Mouse (Mus musculus) hindbrain, postnatal 0 days (tissue): ENCODE results near the gene Tprn. TPM values are rescaled to one million over a fixed set of nuclear protein-coding genes. Genes with fewer than 3 reads are reported as not detected.

ENCODE experiments used
- ATAC-seq: fragments of 200-750 bp; cut with Nextera tagmentation; 2 replicates; pipeline ENCODE4 v1.8.0; 2017; ENCODE audit warnings: mild to moderate bottlenecking, moderate TSS enrichment, moderate library complexity
- DNase-seq: peaks from one replicate; pipeline ENCODE4 v3.0.0-alpha.2; 2015; ENCODE audit warnings: low spot score
- H3K27ac ChIP-seq: fragments of 300-500 bp; sonication (generic); 2 replicates; pipeline ENCODE4 v1.5.1; 2014; ENCODE audit warnings: mild to moderate bottlenecking
- H3K27me3 ChIP-seq: fragments of 300-500 bp; sonication (generic); 2 replicates; pipeline ENCODE4 v1.6.1; 2014; ENCODE audit warnings: low read length, mixed read lengths; ENCODE audit not compliant: insufficient read depth
- H3K36me3 ChIP-seq: fragments of 300-500 bp; sonication (generic); 2 replicates; pipeline ENCODE4 v1.6.1; 2014; ENCODE audit warnings: low read length, mixed read lengths; ENCODE audit not compliant: insufficient read depth
- H3K4me1 ChIP-seq: fragments of 300-500 bp; sonication (generic); 2 replicates; pipeline ENCODE4 v1.6.1; 2014; ENCODE audit warnings: antibody characterized with exemption, low read length, mixed read lengths; ENCODE audit not compliant: insufficient read depth
- H3K4me2 ChIP-seq: fragments of 300-500 bp; sonication (generic); 2 replicates; pipeline ENCODE4 v1.6.1; 2014; ENCODE audit warnings: low read depth, mild to moderate bottlenecking, low read length, moderate library complexity, mixed read lengths
- H3K4me3 ChIP-seq: fragments of 300-500 bp; sonication (generic); 2 replicates; pipeline ENCODE4 v1.5.1; 2014; ENCODE audit warnings: low read length
- H3K9ac ChIP-seq: fragments of 300-500 bp; sonication (generic); replicated peaks from 2 replicates; pipeline ENCODE4 v1.6.1; 2014; ENCODE audit warnings: mild to moderate bottlenecking, low read length, moderate library complexity, mixed read lengths
- H3K9me3 ChIP-seq: fragments of 300-500 bp; sonication (generic); 2 replicates; pipeline ENCODE4 v1.6.1; 2016; ENCODE audit warnings: low read length, mixed read lengths
- CTCF ChIP-seq: IDR thresholded peaks from 2 replicates; pipeline ENCODE4 v1.5.1; 2016; ENCODE audit warnings: antibody characterized with exemption, control low read depth, low read depth
- WGBS: fragments of 180-500 bp; shearing (Covaris S2); extraction: QIAGEN DNeasy Blood & Tissue Kit; methylation state at CpG from one replicate; pipeline ENCODE4 v1.1.7; 2014; 5-methylcytosine and 5-hydroxymethylcytosine counted together
- polyA plus RNA-seq: library from polyadenylated mRNA; unstranded; fragments of >200 nt; fragmentation: Nextera tagmentation; extraction: Ambion mirVana; gene quantifications from 2 replicates; pipeline ENCODE4 v1.2.1, GENCODE M21; 2015
- total RNA-seq: library from RNA; depleted of rRNA; stranded (reverse); fragments of >200 nt; gene quantifications from 2 replicates; pipeline ENCODE4 v1.2.3, GENCODE M21; 2014

Gene Tprn
- total and polyA plus RNA-seq, 2 experiments from 2014 or later: 30.0 to 45.6 TPM

DNA sequence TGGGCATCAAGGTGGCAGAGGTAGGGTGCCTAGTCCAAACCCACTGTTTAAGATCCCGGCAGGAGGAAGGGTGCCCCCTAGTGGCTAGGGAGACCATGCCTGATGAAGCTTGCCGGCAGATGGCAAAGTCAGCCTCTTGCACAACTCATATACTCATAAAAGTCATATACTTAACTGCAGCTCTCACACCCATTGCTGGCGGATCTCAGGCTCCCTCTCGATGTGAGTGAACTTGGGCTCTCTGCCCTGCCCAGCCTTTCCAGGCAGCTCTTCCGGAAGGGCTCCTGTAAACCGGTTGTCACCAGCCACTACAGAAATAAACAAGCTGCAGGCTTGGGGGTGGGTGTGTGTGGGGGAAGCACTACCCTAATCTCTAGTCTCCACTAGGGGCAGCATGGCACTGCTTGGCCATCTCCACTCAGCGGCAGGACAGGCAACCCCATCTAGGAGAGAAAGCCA lies 34.0 kb upstream of the Tprn start:
- peaks cover 17% of the 10 kb centered on the region; the same call in 1 of the 2 replicates for H3K4me1 ChIP-seq
- no peaks in the 10 kb centered on the region for H3K9me3 ChIP-seq
- ATAC-seq (peak; percentile 67), DNase-seq (peak; percentile 92)
- WGBS: 0% methylated on average over 7 of the region's 7 CpGs
- peak; percentile 79 for TF ChIP-seq CTCF
- H3K27ac ChIP-seq: peak overlapping the region; percentile 81
- H3K4me3 ChIP-seq: peak overlapping the region; percentile 15; the same call in 1 of the 2 replicates
- no peaks in the 10 kb centered on the region for H3K36me3 ChIP-seq
- H3K4me2 ChIP-seq: peak overlapping the region; percentile 42
- H3K27me3 ChIP-seq: no peaks in the 10 kb centered on the region
- peak overlapping the region; percentile 38; the same call in 1 of the 2 replicates for H3K9ac ChIP-seq

DNA sequence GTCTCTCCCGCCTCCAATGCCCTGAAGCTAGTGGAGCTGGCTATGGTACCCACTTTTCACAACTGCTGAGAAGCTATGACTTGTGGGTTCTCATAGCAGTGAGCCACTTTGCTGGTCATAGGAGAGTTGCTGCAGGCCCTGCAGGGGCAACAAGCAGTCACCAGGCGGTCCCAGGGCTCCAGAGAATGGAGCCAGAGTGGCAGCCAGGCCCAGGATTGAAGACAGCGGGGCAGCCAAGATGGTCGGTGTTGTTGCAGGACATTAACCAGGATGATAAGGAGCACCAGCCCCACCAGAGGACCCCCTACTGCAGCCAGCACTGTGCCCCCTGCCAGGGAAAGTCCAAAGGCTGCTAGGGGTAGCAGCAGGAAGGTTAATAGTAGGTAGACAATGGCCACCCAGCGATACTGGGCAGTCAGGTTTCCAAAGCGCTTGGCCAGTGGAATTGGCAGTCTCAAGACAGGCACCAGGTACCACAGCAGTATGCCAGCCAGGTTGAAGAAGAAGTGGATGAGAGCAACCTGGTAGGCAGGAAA lies 33.4 kb upstream of the Tprn start:
- Histone ChIP-seq H3K4me1 (peaks cover 13% of the 10 kb centered on the region; the same call in 1 of the 2 replicates), H3K4me2 (no peak overlapping the region), H3K36me3 (no peaks in the 10 kb centered on the region), H3K27ac (peak overlapping the region; percentile 81), H3K9ac (no peak overlapping the region), H3K27me3 (no peaks in the 10 kb centered on the region), H3K9me3 (no peaks in the 10 kb centered on the region), H3K4me3 (no peak overlapping the region)
- TF ChIP-seq CTCF: no peak
- WGBS: 68% methylated on average over 6 of the region's 6 CpGs
- no peak for ATAC-seq
- DNase-seq: no peak

DNA sequence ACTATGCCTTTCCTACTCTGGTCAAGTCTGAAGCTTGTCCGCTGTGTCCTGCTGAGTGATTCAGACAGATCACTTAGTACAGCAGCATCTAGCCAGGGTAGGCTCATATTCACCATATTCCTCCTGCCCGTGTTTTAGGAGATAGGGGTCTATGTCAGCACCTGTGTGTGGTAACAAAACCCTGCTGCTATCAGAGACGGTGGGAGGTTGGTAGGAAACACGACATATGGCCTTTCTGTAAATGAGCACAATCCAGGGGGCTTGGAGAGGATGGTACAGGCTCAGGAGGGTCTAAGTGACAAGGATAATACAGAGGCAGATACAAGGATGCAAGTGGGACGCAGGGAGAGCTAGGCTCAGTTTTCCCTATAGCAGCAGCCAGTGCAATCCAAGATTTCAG lies 32.8 kb upstream of the Tprn start:
- Histone ChIP-seq H3K36me3 (no peaks in the 10 kb centered on the region), H3K4me1 (peaks cover 13% of the 10 kb centered on the region; the same call in 1 of the 2 replicates), H3K9ac (no peak overlapping the region), H3K27me3 (no peaks in the 10 kb centered on the region), H3K27ac (no peak overlapping the region), H3K9me3 (no peaks in the 10 kb centered on the region), H3K4me3 (no peak overlapping the region), H3K4me2 (no peak overlapping the region)
- ATAC-seq (no peak), DNase-seq (no peak)
- TF ChIP-seq CTCF: no peak
- 80% methylated on average over 5 of the region's 5 CpGs for WGBS

DNA sequence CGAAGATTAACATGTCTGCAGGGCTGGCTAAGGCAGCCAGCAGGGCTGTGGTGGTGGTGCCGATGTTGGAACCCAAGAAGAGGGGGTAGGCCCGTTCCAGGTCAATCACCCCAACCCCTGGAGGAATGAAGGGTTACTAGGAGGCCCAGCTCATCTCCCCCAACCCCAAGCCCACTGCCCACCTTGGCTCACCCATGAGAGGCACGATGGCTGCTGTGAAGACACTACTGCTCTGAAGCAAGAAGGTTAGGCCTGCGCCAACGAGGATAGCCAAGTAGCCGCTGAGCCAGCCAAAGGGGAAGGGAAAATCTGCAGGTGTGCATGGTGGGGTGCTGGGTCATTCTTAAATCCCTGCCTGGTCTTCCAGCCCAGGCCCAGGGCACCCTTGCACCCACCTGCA lies 31.8 kb upstream of the Tprn start:
- no peak for DNase-seq
- Histone ChIP-seq H3K4me1 (peaks cover 10% of the 10 kb centered on the region; the same call in 1 of the 2 replicates), H3K36me3 (no peaks in the 10 kb centered on the region), H3K4me3 (no peak overlapping the region), H3K27me3 (no peaks in the 10 kb centered on the region), H3K9me3 (no peaks in the 10 kb centered on the region), H3K9ac (no peak overlapping the region), H3K27ac (no peak overlapping the region), H3K4me2 (no peak overlapping the region)
- no peak for TF ChIP-seq CTCF
- ATAC-seq: no peak
- WGBS: 86% methylated on average over 7 of the region's 7 CpGs

DNA sequence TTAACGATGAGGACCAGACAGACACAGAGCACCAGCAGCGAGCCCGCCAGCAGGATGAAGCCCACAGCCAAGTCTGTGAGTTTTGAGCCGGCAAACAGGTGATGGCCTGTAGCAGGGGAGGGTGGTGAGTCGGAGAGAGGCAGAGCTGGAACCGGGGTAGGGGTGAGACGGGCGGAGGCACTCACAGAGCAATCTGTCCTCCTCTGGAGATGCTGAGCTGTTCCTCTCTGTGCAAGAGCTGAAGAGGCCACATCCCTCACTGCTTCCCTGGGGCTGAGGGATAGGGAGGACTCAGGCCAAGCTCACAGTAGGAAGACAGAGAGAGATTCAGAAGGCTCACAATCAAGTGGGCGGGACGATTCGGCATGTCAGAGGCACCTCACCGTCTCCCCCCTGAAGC lies 31.4 kb upstream of the Tprn start:
- H3K4me1 ChIP-seq: peaks cover 7% of the 10 kb centered on the region; the same call in 1 of the 2 replicates
- no peak for ATAC-seq
- DNase-seq: no peak
- no peaks in the 10 kb centered on the region for H3K27me3 ChIP-seq
- no peak overlapping the region for H3K9ac ChIP-seq
- H3K4me2 ChIP-seq: no peak overlapping the region
- no peaks in the 10 kb centered on the region for H3K9me3 ChIP-seq
- no peak overlapping the region for H3K27ac ChIP-seq
- H3K4me3 ChIP-seq: no peak overlapping the region
- TF ChIP-seq CTCF: no peak
- H3K36me3 ChIP-seq: no peaks in the 10 kb centered on the region
- WGBS: 60% methylated on average over 12 of the region's 12 CpGs

DNA sequence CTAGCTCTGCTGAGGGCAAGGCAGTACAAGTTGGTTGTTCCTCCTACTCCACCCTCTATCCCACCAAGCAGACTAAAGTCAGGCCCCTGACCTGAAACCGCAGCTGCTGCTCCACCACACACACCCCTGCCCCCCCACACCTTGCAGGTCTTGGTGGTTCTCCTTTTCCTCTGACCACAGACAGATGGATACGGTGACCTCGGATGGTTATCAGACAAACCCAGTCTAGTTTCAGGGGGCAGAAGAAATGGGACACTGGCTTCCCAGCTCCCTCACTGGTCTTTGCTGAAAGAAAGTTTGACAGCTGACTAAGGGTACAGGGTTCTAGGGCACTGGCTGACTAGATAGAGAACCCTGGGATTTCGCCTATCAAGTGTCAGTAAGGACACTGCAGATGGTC lies 29.0 kb upstream of the Tprn start:
- Histone ChIP-seq H3K9me3 (no peaks in the 10 kb centered on the region), H3K36me3 (no peaks in the 10 kb centered on the region), H3K27me3 (no peaks in the 10 kb centered on the region), H3K9ac (no peak overlapping the region), H3K4me2 (no peak overlapping the region), H3K4me3 (no peak overlapping the region), H3K4me1 (peaks cover 4% of the 10 kb centered on the region; the same call in 1 of the 2 replicates), H3K27ac (no peak overlapping the region)
- WGBS: 86% methylated on average over 4 of the region's 4 CpGs
- DNase-seq (no peak), ATAC-seq (no peak)
- TF ChIP-seq CTCF: no peak

DNA sequence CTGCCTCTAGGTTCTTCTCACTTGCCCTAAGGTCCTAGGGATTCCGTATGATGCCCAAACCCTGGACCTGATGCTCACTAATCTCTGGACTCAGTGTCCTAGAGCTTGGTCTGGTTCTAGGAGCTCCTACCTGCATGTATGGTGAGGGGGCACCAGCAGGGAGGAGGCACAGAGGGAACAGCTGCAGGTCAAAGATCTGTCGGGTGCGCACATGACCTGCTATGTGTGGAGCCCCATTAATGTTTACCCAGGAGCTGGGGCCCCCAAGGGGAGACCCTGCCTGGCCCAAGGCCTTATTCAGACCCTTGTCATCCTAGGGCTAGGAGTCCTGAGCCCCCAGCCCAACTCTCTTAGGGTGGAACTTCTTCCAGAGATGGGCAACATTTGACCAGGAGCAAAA lies 28.4 kb upstream of the Tprn start, which contains the start of gene Slc34a3:
Gene Slc34a3, minus strand, starts transcription at position 315 of the 400 bp plus-strand sequence.
- Histone ChIP-seq H3K27ac (no peak within 1 kb of the TSS), H3K27me3 (no peaks in the 10 kb centered on the region), H3K4me2 (no peak within 1 kb of the TSS), H3K9me3 (no peaks in the 10 kb centered on the region), H3K4me1 (no peaks in the 10 kb centered on the region), H3K4me3 (no peak within 1 kb of the TSS), H3K36me3 (no peaks in the 10 kb centered on the region), H3K9ac (no peak within 1 kb of the TSS)
- 93% methylated on average over 3 of the region's 3 CpGs for WGBS
- no peak for ATAC-seq
- no peak for TF ChIP-seq CTCF
- DNase-seq: no peak
